Mouse (Mus musculus): ENCODE results near the gene Morn4. TPM values are rescaled to one million over a fixed set of nuclear protein-coding genes. Genes with fewer than 3 reads are reported as not detected.
A peak's percentile ranks its signal among the peaks of the same experiment; 100 is the strongest.

The Morn4 gene
- polyA plus RNA-seq, 1 experiment from 2014 or later, result 10.4 TPM

- H3K27ac ChIP-seq, result no peak overlapping the region
- no peaks in the 10 kb centered on the region for H3K9me3 ChIP-seq (replicated peaks)
- ATAC-seq (replicated peaks; ENCODE audit: insufficient number of reproducible peaks, insufficient read depth, low FRiP score, low read depth), result no peak
- H3K4me2 ChIP-seq, result no peak overlapping the region
- no peak overlapping the region for H3K9ac ChIP-seq
- H3K27me3 ChIP-seq, result peaks cover 8% of the 10 kb centered on the region; the same call in 1 of the 2 replicates
- WGBS, result 43% methylated on average over 11 of the region's 11 CpGs
- 0 out of 2 replicates have a peak, but pooled peaks cover 3% of the 10 kb centered on the region for H3K36me3 ChIP-seq
- no peak overlapping the region for H3K4me3 ChIP-seq
- H3K4me1 ChIP-seq (replicated peaks), result peaks cover 18% of the 10 kb centered on the region
Measured at GRCm38 (mm10) chr19:42037167-42037702, 48.9 kb downstream of the Morn4 start.

- WGBS, result 67% methylated on average over 3 of the region's 3 CpGs
- Histone ChIP-seq H3K36me3 (0 out of 2 replicates have a peak, but pooled peaks cover 3% of the 10 kb centered on the region), H3K9ac (no peak overlapping the region), H3K4me2 (no peak overlapping the region), H3K4me1 (replicated peaks) (peaks cover 18% of the 10 kb centered on the region), H3K4me3 (no peak overlapping the region), H3K27ac (no peak overlapping the region), H3K9me3 (replicated peaks) (no peaks in the 10 kb centered on the region), H3K27me3 (peaks cover 7% of the 10 kb centered on the region; the same call in 1 of the 2 replicates)
- no peak for ATAC-seq (replicated peaks; ENCODE audit: insufficient number of reproducible peaks, insufficient read depth, low FRiP score, low read depth)
Measured at GRCm38 (mm10) chr19:42036357-42036756, 49.8 kb downstream of the Morn4 start.

GRCm38 (mm10) chr19:42035456-42036248, 50.5 kb downstream of the Morn4 start, which contains the start of gene Ankrd2:
Ankrd2 (plus strand) TSS chr19:42036000.
- Histone ChIP-seq H3K4me1 (replicated peaks) (peaks cover 18% of the 10 kb centered on the region), H3K4me3 (no peak within 1 kb of the TSS), H3K4me2 (no peak within 1 kb of the TSS), H3K27me3 (peaks cover 7% of the 10 kb centered on the region; the same call in 1 of the 2 replicates), H3K27ac (no peak within 1 kb of the TSS), H3K9me3 (replicated peaks) (no peaks in the 10 kb centered on the region), H3K9ac (no peak within 1 kb of the TSS), H3K36me3 (0 out of 2 replicates have a peak, but pooled peaks cover 3% of the 10 kb centered on the region)
- ATAC-seq (replicated peaks; ENCODE audit: insufficient number of reproducible peaks, insufficient read depth, low FRiP score, low read depth), result peak; percentile 78
- 62% methylated on average over 19 of the region's 19 CpGs for WGBS

GRCm38 (mm10) chr19:42034881-42035455, 51.2 kb downstream of the Morn4 start:
- no peaks in the 10 kb centered on the region for H3K9me3 ChIP-seq (replicated peaks)
- H3K4me2 ChIP-seq, result no peak overlapping the region
- no peak overlapping the region for H3K4me3 ChIP-seq
- no peak for ATAC-seq (replicated peaks; ENCODE audit: insufficient number of reproducible peaks, insufficient read depth, low FRiP score, low read depth)
- H3K4me1 ChIP-seq (replicated peaks), result peaks cover 18% of the 10 kb centered on the region
- 50% methylated on average over 11 of the region's 11 CpGs for WGBS
- no peak overlapping the region for H3K9ac ChIP-seq
- 0 out of 2 replicates have a peak, but pooled peaks cover 3% of the 10 kb centered on the region for H3K36me3 ChIP-seq
- H3K27me3 ChIP-seq, result peaks cover 3% of the 10 kb centered on the region; the same call in 1 of the 2 replicates
- H3K27ac ChIP-seq, result no peak overlapping the region

GRCm38 (mm10) chr19:42034146-42034775, 51.9 kb downstream of the Morn4 start:
- no peak overlapping the region for H3K9ac ChIP-seq

GRCm38 (mm10) chr19:42033611-42034010, 52.5 kb downstream of the Morn4 start:
- no peaks in the 10 kb centered on the region for H3K27me3 ChIP-seq
- 0 out of 2 replicates have a peak, but pooled peaks cover 3% of the 10 kb centered on the region for H3K36me3 ChIP-seq
- no peak overlapping the region for H3K4me2 ChIP-seq
- H3K27ac ChIP-seq, result no peak overlapping the region
- no peak for ATAC-seq (replicated peaks; ENCODE audit: insufficient number of reproducible peaks, insufficient read depth, low FRiP score, low read depth)
- H3K9ac ChIP-seq, result no peak overlapping the region
- 81% methylated on average over 14 of the region's 14 CpGs for WGBS
- peaks cover 18% of the 10 kb centered on the region for H3K4me1 ChIP-seq (replicated peaks)
- H3K9me3 ChIP-seq (replicated peaks), result no peaks in the 10 kb centered on the region
- H3K4me3 ChIP-seq, result no peak overlapping the region

More at GRCm38 (mm10) chr19:42034146-42034775, 51.9 kb downstream of the Morn4 start:
- Histone ChIP-seq H3K4me1 (replicated peaks) (peaks cover 18% of the 10 kb centered on the region), H3K36me3 (0 out of 2 replicates have a peak, but pooled peaks cover 3% of the 10 kb centered on the region), H3K4me3 (no peak overlapping the region), H3K27ac (no peak overlapping the region), H3K27me3 (no peaks in the 10 kb centered on the region), H3K4me2 (no peak overlapping the region), H3K9me3 (replicated peaks) (no peaks in the 10 kb centered on the region)
- ATAC-seq (replicated peaks; ENCODE audit: insufficient number of reproducible peaks, insufficient read depth, low FRiP score, low read depth), result no peak
- WGBS, result 53% methylated on average over 9 of the region's 9 CpGs

GRCm38 (mm10) chr19:42031112-42031511, 55.0 kb downstream of the Morn4 start:
- Histone ChIP-seq H3K9me3 (replicated peaks) (no peaks in the 10 kb centered on the region), H3K36me3 (0 out of 2 replicates have a peak, but pooled peaks cover 3% of the 10 kb centered on the region), H3K4me1 (replicated peaks) (peaks cover 18% of the 10 kb centered on the region), H3K4me3 (no peak overlapping the region), H3K4me2 (no peak overlapping the region), H3K9ac (no peak overlapping the region), H3K27ac (no peak overlapping the region), H3K27me3 (no peaks in the 10 kb centered on the region)
- ATAC-seq (replicated peaks; ENCODE audit: insufficient number of reproducible peaks, insufficient read depth, low FRiP score, low read depth), result no peak
- 78% methylated on average over 5 of the region's 5 CpGs for WGBS

GRCm38 (mm10) chr19:42026158-42026557, 60.0 kb downstream of the Morn4 start:
- H3K27me3 ChIP-seq, result no peaks in the 10 kb centered on the region
- no peak overlapping the region for H3K4me2 ChIP-seq
- H3K4me3 ChIP-seq, result no peak overlapping the region
- peaks cover 23% of the 10 kb centered on the region for H3K4me1 ChIP-seq (replicated peaks)
- H3K9ac ChIP-seq, result no peak overlapping the region
- under 1% methylated on average over 5 of the region's 5 CpGs for WGBS
- no peaks in the 10 kb centered on the region for H3K9me3 ChIP-seq (replicated peaks)
- ATAC-seq (replicated peaks; ENCODE audit: insufficient number of reproducible peaks, insufficient read depth, low FRiP score, low read depth), result peak; percentile 51; the same call in 1 of the 2 replicates
- no peak overlapping the region for H3K27ac ChIP-seq
- no peaks in the 10 kb centered on the region for H3K36me3 ChIP-seq

Other genes with a start within 250 kb of the Morn4 start
- gene Frat2, start 238.2 kb downstream of the Morn4 start, polyA plus RNA-seq (2015; fragmentation: Nextera tagmentation; extraction: Ambion mirVana), result 2.2 and 3.5 TPM in 2 replicates
- gene Rrp12, start 190.2 kb downstream of the Morn4 start, polyA plus RNA-seq (2015; fragmentation: Nextera tagmentation; extraction: Ambion mirVana), result 7.4 and 10.1 TPM in 2 replicates
- 666 and 693 TPM in 2 replicates for gene Pgam1, start 174.4 kb downstream of the Morn4 start, polyA plus RNA-seq (2015; fragmentation: Nextera tagmentation; extraction: Ambion mirVana)
- gene Exosc1, start 152.9 kb downstream of the Morn4 start, polyA plus RNA-seq (2015; fragmentation: Nextera tagmentation; extraction: Ambion mirVana), result 39.3 and 46.9 TPM in 2 replicates
- 46.5 and 62.7 TPM in 2 replicates for gene Zdhhc16, start 152.9 kb downstream of the Morn4 start, polyA plus RNA-seq (2015; fragmentation: Nextera tagmentation; extraction: Ambion mirVana)
- gene Mms19, start 105.2 kb downstream of the Morn4 start, polyA plus RNA-seq (2015; fragmentation: Nextera tagmentation; extraction: Ambion mirVana), result 19.7 and 22.5 TPM in 2 replicates
- 14.6 and 18.0 TPM in 2 replicates for gene Ubtd1, start 104.6 kb downstream of the Morn4 start, polyA plus RNA-seq (2015; fragmentation: Nextera tagmentation; extraction: Ambion mirVana)
- 0.25 TPM in 1 of 2 replicates, not detected in the other for gene Ankrd2, start 50.4 kb downstream of the Morn4 start, polyA plus RNA-seq (2015; fragmentation: Nextera tagmentation; extraction: Ambion mirVana)
- gene Hoga1, start 40.7 kb downstream of the Morn4 start, polyA plus RNA-seq (2015; fragmentation: Nextera tagmentation; extraction: Ambion mirVana), result 0.44 and 0.80 TPM in 2 replicates
- gene 4933411K16Rik, start 34.1 kb downstream of the Morn4 start, polyA plus RNA-seq (2015; fragmentation: Nextera tagmentation; extraction: Ambion mirVana), result not detected in 2 replicates
- gene Pi4k2a, start 4.1 kb upstream of the Morn4 start, polyA plus RNA-seq (2015; fragmentation: Nextera tagmentation; extraction: Ambion mirVana), result 13.3 and 16.1 TPM in 2 replicates
- gene Avpi1, start 42.7 kb upstream of the Morn4 start, polyA plus RNA-seq (2015; fragmentation: Nextera tagmentation; extraction: Ambion mirVana), result 29.7 and 34.1 TPM in 2 replicates
- 15.8 and 24.0 TPM in 2 replicates for gene Marveld1, start 61.0 kb upstream of the Morn4 start, polyA plus RNA-seq (2015; fragmentation: Nextera tagmentation; extraction: Ambion mirVana)
- 18.4 and 26.7 TPM in 2 replicates for gene Zfyve27, start 77.6 kb upstream of the Morn4 start, polyA plus RNA-seq (2015; fragmentation: Nextera tagmentation; extraction: Ambion mirVana)
- 4.1 and 4.3 TPM in 2 replicates for gene Sfrp5, start 115.9 kb upstream of the Morn4 start, polyA plus RNA-seq (2015; fragmentation: Nextera tagmentation; extraction: Ambion mirVana)
- gene Golga7b, start 161.2 kb upstream of the Morn4 start, polyA plus RNA-seq (2015; fragmentation: Nextera tagmentation; extraction: Ambion mirVana), result 0.30 and 0.38 TPM in 2 replicates